Mouse (Mus musculus) cerebellum, adult 2 months (tissue): ENCODE measurements around the gene Herpud1.

Experiments
- CTCF ChIP-seq: fragments of 200-500 bp; IDR thresholded peaks from 2 replicates; pipeline ENCODE4 v1.5.1; 2011; ENCODE audit warnings: low read depth, mild to moderate bottlenecking, control low read depth, low read length, moderate library complexity, borderline replicate concordance; ENCODE audit not compliant: insufficient read depth
- POLR2A ChIP-seq: fragments of 200-500 bp; IDR thresholded peaks from 2 replicates; pipeline ENCODE4 v1.6.1; 2011; ENCODE audit warnings: low read length, control low read depth, borderline replicate concordance; ENCODE audit not compliant: insufficient read depth

GRCm38 (mm10) chr8:94433981-94434466 lies 47.8 kb downstream of the Herpud1 start, which contains the start of gene Nlrc5:
- TF ChIP-seq CTCF (no peak), POLR2A (no peak)
